Mouse (Mus musculus): Measurements from ENCODE around the gene Akap5.

Akap5 gene

GRCm38 (mm10) chr12:76368790-76369205 is 44.1 kb downstream of the Akap5 start:
- peak in 1 of 2 experiments; percentile 25 for DNase-seq (ENCODE audit: low spot score in 2 of 2)

- DNase-seq (ENCODE audit: low spot score in 2 of 2), result peak; percentile 90 to 91
These were observed 44.7 kb downstream of the Akap5 start, which contains the start of gene Zbtb25 for GRCm38 (mm10) chr12:76369206-76369977. Gene Zbtb25, minus strand, starts transcription at chr12:76369602.

GRCm38 (mm10) chr12:76369978-76370830 is 45.5 kb downstream of the Akap5 start, which contains the start of gene Zbtb1:
Gene Zbtb1, plus strand, starts transcription at chr12:76370266.
- DNase-seq (ENCODE audit: low spot score in 2 of 2), result peak; percentile 79 to 81

- DNase-seq (ENCODE audit: low spot score in 2 of 2), result peak; percentile 49 to 56
These were observed 46.3 kb downstream of the Akap5 start for GRCm38 (mm10) chr12:76370831-76371571.

- DNase-seq (ENCODE audit: low spot score in 2 of 2), result no peak
These were observed 47.4 kb downstream of the Akap5 start for GRCm38 (mm10) chr12:76372046-76372445.

- DNase-seq (ENCODE audit: low spot score in 2 of 2), result no peak
These were observed 48.5 kb downstream of the Akap5 start for GRCm38 (mm10) chr12:76372881-76373818.

GRCm38 (mm10) chr12:76373991-76374390 is 49.3 kb downstream of the Akap5 start:
- no peak for DNase-seq (ENCODE audit: low spot score in 2 of 2)

GRCm38 (mm10) chr12:76374911-76375310 is 50.2 kb downstream of the Akap5 start:
- DNase-seq (ENCODE audit: low spot score in 2 of 2), result no peak

GRCm38 (mm10) chr12:76375506-76375905 is 50.8 kb downstream of the Akap5 start:
- DNase-seq (ENCODE audit: low spot score in 2 of 2), result no peak

- no peak for DNase-seq (ENCODE audit: low spot score in 2 of 2)
These were observed 52.0 kb downstream of the Akap5 start for GRCm38 (mm10) chr12:76376649-76377048.

GRCm38 (mm10) chr12:76377059-76377458 is 52.4 kb downstream of the Akap5 start:
- no peak for DNase-seq (ENCODE audit: low spot score in 2 of 2)

- no peak for DNase-seq (ENCODE audit: low spot score in 2 of 2)
These were observed 53.0 kb downstream of the Akap5 start for GRCm38 (mm10) chr12:76377726-76378125.

GRCm38 (mm10) chr12:76378556-76378955 is 53.9 kb downstream of the Akap5 start:
- no peak for DNase-seq (ENCODE audit: low spot score in 2 of 2)

- DNase-seq (ENCODE audit: low spot score in 2 of 2), result no peak
These were observed 55.5 kb downstream of the Akap5 start for GRCm38 (mm10) chr12:76380151-76380550.
